Mouse (Mus musculus): Measurements from ENCODE around the gene Ankrd42. TPM values are rescaled to one million over a fixed set of nuclear protein-coding genes. Genes with fewer than 3 reads are reported as not detected.

Gene Ankrd42
- 1 to 10 TPM; 1.0 to 1.1 TPM for total RNA-seq (2021)

- peak; percentile 82 for DNase-seq (ENCODE audit: low spot score)
- intact Hi-C loops (cut with DNase I): loop anchor here (5.0 to 10.0 kb wide), 3 partner anchors 75 to 458 kb away; partner anchors contain the start of genes Ccdc90b and Rab30
Observed at GRCm38 (mm10) chr7:92637021-92637625, at the start of gene Ankrd42. Ankrd42 (minus strand) TSS chr7:92637142.

DNA sequence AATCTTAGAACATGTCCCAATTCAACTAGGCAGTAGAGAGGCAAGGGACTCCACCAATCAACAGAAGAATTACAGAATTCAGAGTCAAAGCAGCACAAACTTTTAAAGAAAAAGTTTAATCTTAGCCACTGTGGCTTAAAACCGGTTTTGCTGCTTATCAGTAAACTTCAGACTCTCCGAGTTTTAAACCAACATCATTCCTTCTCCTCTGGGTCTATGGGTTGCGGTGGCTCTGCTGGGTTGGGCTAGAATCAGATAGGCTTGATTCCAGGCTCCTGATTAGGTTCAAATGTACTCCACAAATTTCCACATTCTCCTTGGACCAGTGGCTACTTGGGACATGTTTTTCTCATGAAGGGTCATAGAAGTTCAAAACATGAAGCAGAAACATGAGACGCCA is 40.4 kb upstream of the Ankrd42 start:
- intact Hi-C loops (cut with DNase I): no loop called here
- DNase-seq (ENCODE audit: low spot score): no peak

DNA sequence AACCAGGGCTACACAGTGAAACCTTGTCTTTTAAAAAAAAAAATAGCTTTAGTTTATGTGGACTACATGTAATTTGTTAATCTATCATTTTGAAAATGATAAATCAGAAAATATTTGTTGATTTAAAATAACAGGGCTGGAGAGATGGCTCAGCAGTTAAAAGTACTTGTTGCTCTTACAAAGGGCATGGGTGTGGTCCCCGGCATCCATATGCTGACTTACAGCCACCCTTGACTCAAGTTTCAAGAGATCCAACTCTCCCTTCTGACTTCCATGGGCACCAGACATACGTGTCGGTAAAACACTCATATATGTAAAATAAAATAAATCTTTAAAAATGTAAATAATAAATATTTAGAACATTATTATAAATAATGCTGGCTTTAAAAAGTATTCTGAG is 38.2 kb upstream of the Ankrd42 start:
- intact Hi-C loops (cut with DNase I): no loop called here
- DNase-seq (ENCODE audit: low spot score): no peak

- intact Hi-C loops (cut with DNase I): loop anchor here (5.0 to 10.0 kb wide), 2 partner anchors 105 to 198 kb away; partner anchors contain the start of gene Ccdc90b
- DNase-seq (ENCODE audit: low spot score): peak; percentile 92
Observed at GRCm38 (mm10) chr7:92669507-92670471, 32.8 kb upstream of the Ankrd42 start, which contains the start of gene Pcf11. Pcf11 (minus strand) TSS chr7:92669934.

GRCm38 (mm10) chr7:92668791-92669506 is 32.0 kb upstream of the Ankrd42 start:
- intact Hi-C loops (cut with DNase I): loop anchor here (1.0 to 10.0 kb wide), 2 partner anchors 70 to 104 kb away; partner anchors contain the start of gene Ccdc90b
- peak; percentile 35 for DNase-seq (ENCODE audit: low spot score)

DNA sequence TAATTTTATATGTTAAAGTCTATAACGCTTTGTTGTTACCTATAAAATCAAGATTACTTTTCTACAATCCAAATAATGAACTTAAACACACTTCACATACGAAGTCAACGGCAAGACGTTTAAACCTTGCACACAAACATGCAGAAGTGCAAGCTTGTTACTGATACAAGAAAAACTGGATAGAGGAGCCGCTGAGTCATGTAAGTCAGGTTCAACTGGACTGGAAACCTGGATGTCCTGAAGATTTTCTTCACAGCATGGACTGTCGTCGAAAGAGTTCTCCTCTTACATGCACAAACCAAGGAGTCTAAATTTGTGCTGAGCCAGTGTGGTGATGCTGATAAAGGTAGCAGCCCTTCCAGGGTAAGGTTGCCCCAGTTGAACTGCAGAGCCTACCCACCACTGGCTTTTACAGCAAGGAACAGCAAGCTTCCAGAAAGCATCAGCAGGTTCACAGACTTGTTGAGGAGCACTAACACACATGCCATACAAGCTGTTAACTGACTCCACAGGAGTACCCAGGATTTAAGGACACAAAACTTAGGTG is 29.4 kb upstream of the Ankrd42 start:
- no peak for DNase-seq (ENCODE audit: low spot score)
- intact Hi-C loops (cut with DNase I): loop anchor here (2.0 to 10.0 kb wide), 3 partner anchors 14 to 102 kb away; partner anchors contain the start of gene Ccdc90b

- intact Hi-C loops (cut with DNase I): loop anchor here (2.0 kb wide), 1 partner anchor 15 kb away; no protein-coding TSS in a partner anchor
Observed at GRCm38 (mm10) chr7:92658050-92658449, 21.1 kb upstream of the Ankrd42 start.

DNA sequence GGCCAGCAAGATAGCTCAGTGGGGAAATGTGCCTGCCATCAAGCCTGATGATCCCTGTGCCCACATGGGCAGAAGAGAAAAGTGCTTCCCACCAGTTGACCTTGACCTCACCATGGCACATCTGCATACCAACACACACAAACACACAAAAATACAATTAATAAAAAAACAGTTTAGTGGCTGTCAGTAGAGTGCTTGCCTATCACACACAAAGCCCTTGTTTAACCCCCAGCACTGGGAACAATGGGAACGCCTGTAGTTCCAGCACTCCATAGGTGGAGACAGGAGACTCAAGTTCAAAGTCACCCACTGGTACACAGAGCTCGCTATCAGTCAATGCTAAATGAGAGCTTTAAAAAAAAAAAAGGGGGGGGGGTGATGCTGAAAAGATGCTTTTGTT is 19.4 kb upstream of the Ankrd42 start:
- DNase-seq (ENCODE audit: low spot score): no peak
- intact Hi-C loops (cut with DNase I): no loop called here

More at GRCm38 (mm10) chr7:92658050-92658449, 21.1 kb upstream of the Ankrd42 start:
- DNase-seq (ENCODE audit: low spot score): no peak

DNA sequence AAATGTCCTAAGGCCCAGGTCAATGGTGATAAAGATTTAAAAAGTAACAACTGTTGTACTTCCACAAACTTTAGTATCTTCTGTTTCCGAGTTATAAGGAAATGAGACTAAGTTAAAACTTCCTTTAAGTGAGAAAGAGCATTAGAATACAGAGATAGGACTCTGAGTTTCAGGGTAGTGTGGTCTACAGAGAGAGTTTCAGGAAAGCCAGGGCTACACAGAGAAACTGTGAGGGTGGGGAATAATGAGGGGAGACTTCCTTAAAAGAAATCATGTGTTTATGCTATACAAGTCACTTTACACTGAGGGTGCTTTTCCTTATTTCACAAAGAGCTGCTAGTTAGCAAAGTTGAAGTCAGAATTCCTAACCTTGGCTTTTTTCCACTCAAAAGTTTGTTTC is 16.4 kb upstream of the Ankrd42 start:
- intact Hi-C loops (cut with DNase I): loop anchor here (2.0 kb wide), 1 partner anchor 13 kb away; no protein-coding TSS in a partner anchor

DNA sequence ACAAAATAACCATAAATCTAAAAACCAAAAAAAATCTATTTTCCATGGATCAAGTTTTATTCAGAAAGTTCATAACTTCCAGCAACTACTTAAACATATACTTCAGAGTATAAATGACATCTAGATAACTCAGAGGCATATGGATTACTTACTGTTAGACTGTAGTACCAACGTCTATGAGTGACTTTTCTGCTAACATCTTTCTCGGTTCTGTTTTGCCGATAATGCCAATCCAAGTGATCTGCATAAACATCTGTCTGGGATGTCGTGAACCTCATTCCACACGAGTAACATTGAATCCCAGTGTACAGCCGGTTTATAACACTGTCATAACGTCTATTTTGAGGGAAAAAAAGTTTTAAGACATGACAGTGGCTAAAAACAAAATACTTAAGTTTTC is 10.8 kb upstream of the Ankrd42 start:
- no peak for DNase-seq (ENCODE audit: low spot score)
- intact Hi-C loops (cut with DNase I): loop anchor here (5.0 kb wide), 1 partner anchor 85 kb away; no protein-coding TSS in a partner anchor

More for the DNA sequence above, 16.4 kb upstream of the Ankrd42 start:
- DNase-seq (ENCODE audit: low spot score): no peak

DNA sequence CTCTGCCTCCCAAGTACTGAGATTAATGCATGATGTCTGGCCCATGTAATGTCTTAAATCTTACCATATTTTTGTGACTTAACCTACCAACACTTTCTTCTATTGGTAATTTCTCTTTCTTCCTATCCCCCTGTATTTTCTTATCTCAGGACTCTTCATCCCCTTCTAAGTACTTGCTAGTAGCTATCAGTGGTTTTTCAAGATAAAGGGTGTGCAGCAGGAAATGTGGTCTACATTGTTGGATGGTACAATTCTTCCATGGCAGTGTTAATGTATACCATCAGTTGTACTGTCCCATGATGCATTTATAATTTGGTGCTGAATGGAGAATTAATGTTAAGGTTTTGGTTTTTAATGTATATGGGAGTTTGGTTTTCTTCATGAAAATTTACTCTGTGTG is 5.4 kb upstream of the Ankrd42 start:
- intact Hi-C loops (cut with DNase I): loop anchor here (2.0 kb wide), 1 partner anchor 16 kb away; no protein-coding TSS in a partner anchor
- DNase-seq (ENCODE audit: low spot score): no peak

DNA sequence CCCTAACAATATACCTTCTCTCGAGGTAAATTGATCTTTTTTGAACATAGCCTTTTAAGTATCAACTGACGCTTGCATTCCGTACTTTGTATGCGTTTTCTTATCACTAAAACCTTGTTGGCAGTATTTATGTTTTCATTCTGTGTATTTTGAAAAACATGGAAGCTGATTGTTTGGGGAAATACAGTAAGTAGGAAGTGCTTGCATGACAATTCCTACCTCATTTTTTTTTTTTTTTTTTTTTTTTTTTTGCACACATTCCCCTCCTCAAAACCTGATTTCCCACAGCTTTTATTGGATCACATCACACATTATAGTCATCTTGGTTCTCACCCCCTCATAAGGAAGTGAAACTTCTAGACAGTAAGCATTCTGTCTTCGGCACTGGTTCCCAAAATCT is 1.1 kb upstream of the Ankrd42 start:
- no peak for DNase-seq (ENCODE audit: low spot score)
- intact Hi-C loops (cut with DNase I): loop anchor here (2.0 to 10.0 kb wide), 4 partner anchors 29 to 457 kb away; partner anchors contain the start of genes Ccdc90b and Rab30

- DNase-seq (ENCODE audit: low spot score): no peak
- intact Hi-C loops (cut with DNase I): loop anchor here (5.0 to 10.0 kb wide), 3 partner anchors 74 to 458 kb away; partner anchors contain the start of genes Ccdc90b and Rab30
Observed at GRCm38 (mm10) chr7:92636295-92637011, 489 bp downstream of the Ankrd42 start.

DNA sequence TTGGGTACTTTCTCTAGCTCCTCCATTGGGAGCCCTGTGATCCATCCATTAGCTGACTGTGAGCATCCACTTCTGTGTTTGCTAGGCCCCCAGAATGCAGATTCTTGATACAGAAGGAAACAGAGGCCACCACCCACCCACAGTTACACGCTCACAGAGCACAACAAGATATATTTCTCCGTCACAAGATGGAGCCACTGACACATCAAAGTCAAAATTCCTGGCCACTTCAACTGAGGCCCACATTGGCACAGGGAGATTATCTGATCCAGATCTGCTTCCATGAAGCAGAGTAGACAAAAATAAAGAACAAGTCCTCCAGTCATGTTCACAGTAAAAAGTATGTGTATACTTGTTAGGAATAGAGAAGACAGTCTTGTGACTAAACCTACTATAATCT is 6.8 kb downstream of the Ankrd42 start:
- no peak for DNase-seq (ENCODE audit: low spot score)
- intact Hi-C loops (cut with DNase I): loop anchor here (2.0 to 10.0 kb wide), 2 partner anchors 199 to 465 kb away; no protein-coding TSS in a partner anchor

GRCm38 (mm10) chr7:92624488-92624887 is 12.5 kb downstream of the Ankrd42 start:
- DNase-seq (ENCODE audit: low spot score): no peak
- intact Hi-C loops (cut with DNase I): no loop called here

DNA sequence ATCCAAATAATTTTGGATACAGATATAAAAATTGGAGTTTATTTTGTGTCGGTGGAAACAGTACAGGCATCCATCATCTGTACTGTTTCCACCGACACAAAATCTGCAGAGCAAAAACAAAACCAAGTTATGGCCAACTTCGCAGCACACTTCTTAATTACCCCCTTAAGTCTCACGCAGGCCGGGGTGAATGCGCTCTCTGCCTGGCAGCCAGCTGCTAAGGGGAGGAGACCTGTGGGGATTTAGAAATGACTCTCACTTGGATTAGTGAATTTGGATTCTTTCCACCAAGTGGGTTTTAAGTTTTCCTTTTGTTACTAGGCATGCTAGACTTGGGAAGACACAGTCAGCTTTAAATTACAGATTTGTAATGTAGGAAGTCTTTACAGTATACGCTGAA is 26.1 kb downstream of the Ankrd42 start:
- intact Hi-C loops (cut with DNase I): no loop called here
- no peak for DNase-seq (ENCODE audit: low spot score)

GRCm38 (mm10) chr7:92604961-92605360 is 32.0 kb downstream of the Ankrd42 start:
- intact Hi-C loops (cut with DNase I): no loop called here
- DNase-seq (ENCODE audit: low spot score): no peak

DNA sequence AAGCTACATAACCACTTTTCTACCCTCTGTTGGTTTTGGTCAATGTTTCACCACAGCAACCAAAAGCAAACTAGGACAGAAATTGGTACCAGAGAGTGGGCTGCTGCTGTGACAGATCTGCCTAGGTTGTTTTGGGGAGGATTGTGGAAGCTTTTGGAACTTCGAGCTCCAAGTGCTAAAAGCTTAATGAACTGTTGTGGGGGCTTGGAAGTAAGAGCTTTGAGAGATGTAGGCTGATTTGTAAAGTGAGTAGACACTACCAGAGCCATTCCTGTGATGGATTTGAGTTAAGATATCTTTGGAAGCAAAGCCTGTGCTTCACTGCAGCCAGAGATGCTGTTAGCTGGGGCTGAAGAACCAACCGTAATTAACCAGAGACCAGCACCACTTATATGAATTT is 46.1 kb downstream of the Ankrd42 start:
- no peak for DNase-seq (ENCODE audit: low spot score)
- intact Hi-C loops (cut with DNase I): no loop called here

DNA sequence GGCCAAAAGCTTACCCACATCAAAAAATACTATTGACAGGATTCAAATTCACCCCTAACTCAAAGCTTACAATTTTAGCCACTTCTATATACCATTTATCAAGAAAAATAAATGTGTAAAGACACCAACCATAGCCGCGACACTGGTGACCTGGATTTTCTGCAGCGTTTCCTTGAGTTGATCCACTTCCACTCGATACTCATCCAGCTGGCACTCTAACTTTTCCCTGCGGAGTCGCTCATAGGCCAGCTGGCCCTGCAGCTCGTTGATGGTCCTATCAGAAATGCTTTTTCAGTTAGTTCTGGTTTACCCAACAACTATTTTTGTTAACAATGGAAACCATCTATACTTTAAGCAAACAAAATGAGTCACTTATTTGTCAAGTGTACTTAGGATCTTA is 47.0 kb downstream of the Ankrd42 start:
- DNase-seq (ENCODE audit: low spot score): no peak
- intact Hi-C loops (cut with DNase I): no loop called here

All from heart, postnatal 25 days (tissue).